Mouse (Mus musculus): ENCODE results near the gene Metap2.

DNA sequence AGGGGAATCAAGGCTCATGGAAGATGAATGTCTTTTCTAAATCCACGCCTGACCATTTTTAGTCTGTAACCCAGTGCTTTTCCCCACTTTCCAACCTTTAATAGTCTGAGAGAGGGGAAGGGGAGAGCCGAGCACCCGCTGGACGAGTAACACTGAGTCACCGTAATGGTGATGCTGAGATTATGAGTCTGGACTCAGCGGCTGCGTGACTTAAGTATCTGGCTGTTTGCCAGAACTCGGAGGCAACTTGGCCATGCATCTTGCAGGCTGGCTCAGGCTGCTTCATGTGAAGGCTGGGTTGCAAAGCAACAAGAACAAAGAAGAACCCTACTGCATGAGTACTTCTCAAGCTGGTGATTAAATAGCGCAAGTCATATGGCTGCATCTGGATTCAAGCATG lies 37.1 kb upstream of the Metap2 start:
- TF ChIP-seq CTCF (IDR thresholded peaks at IDR 0.05; ENCODE audit: extremely low read depth, insufficient read depth, low read length), result no peak
- no peak for TF ChIP-seq POLR2A (IDR thresholded peaks at IDR 0.05; ENCODE audit: extremely low read depth, insufficient read depth, low read length)
